Mouse (Mus musculus) stomach, embryonic 16.5 days (tissue): ENCODE data around the gene Gpd1. TPM values are rescaled to one million over a fixed set of nuclear protein-coding genes. Genes with fewer than 3 reads are reported as not detected.

Source experiments
- ATAC-seq: fragments of 200-750 bp; cut with Nextera tagmentation; 2 replicates; pipeline ENCODE4 v1.8.0; 2017; ENCODE audit warnings: moderate number of reproducible peaks, moderate TSS enrichment; ENCODE audit not compliant: insufficient read depth, low FRiP score
- H3K27ac ChIP-seq: fragments of 300-500 bp; sonication (generic); 2 replicates; pipeline ENCODE4 v1.5.1; 2014; ENCODE audit warnings: low read length
- H3K27me3 ChIP-seq: fragments of 300-500 bp; sonication (generic); 2 replicates; pipeline ENCODE4 v1.6.1; 2014; ENCODE audit warnings: low read length, control low read depth, mixed read lengths; ENCODE audit not compliant: control insufficient read depth, insufficient read depth
- H3K36me3 ChIP-seq: fragments of 300-500 bp; sonication (generic); 2 replicates; pipeline ENCODE4 v1.6.1; 2014; ENCODE audit warnings: low read length; ENCODE audit not compliant: control insufficient read depth, insufficient read depth
- H3K4me1 ChIP-seq: fragments of 300-500 bp; sonication (generic); 2 replicates; pipeline ENCODE4 v1.6.1; 2014; ENCODE audit warnings: low read length, control low read depth, mixed read lengths; ENCODE audit not compliant: control insufficient read depth, insufficient read depth
- H3K4me2 ChIP-seq: fragments of 300-500 bp; sonication (generic); 2 replicates; pipeline ENCODE4 v1.6.1; 2014; ENCODE audit warnings: low read depth, low read length, mixed read lengths
- H3K4me3 ChIP-seq: fragments of 300-500 bp; sonication (generic); replicated peaks from 2 replicates; pipeline ENCODE4 v1.5.1; 2014; ENCODE audit warnings: mild to moderate bottlenecking, low read length
- H3K9ac ChIP-seq: fragments of 300-500 bp; sonication (generic); 2 replicates; pipeline ENCODE4 v1.6.1; 2014; ENCODE audit warnings: low read length
- H3K9me3 ChIP-seq: fragments of 300-500 bp; sonication (generic); replicated peaks from 2 replicates; pipeline ENCODE4 v1.6.1; 2016; ENCODE audit warnings: low read length, control low read depth; ENCODE audit not compliant: control insufficient read depth
- WGBS: fragments of 180-500 bp; shearing (Covaris S2); extraction: QIAGEN DNeasy Blood & Tissue Kit; methylation state at CpG from one replicate; pipeline ENCODE4 v1.1.7; 2014; 5-methylcytosine and 5-hydroxymethylcytosine counted together
- polyA plus RNA-seq: library from polyadenylated mRNA; unstranded; fragments of >200 nt; fragmentation: Nextera tagmentation; extraction: Ambion mirVana; gene quantifications from 2 replicates; pipeline ENCODE4 v1.2.1, GENCODE M21; 2015

Gene Gpd1
- polyA plus RNA-seq, 1 experiment from 2014 or later = 9.2 TPM

- no peak overlapping the region for H3K9ac ChIP-seq
- H3K4me1 ChIP-seq = peaks cover 23% of the 10 kb centered on the region
- no peak overlapping the region for H3K4me2 ChIP-seq
- ATAC-seq = no peak
- peak overlapping the region; percentile 56; the same call in 1 of the 2 replicates for H3K27ac ChIP-seq
- no peaks in the 10 kb centered on the region for H3K9me3 ChIP-seq
- WGBS = 80% methylated on average over 7 of the region's 7 CpGs
- no peak overlapping the region for H3K4me3 ChIP-seq
- peaks cover 19% of the 10 kb centered on the region for H3K36me3 ChIP-seq
- no peaks in the 10 kb centered on the region for H3K27me3 ChIP-seq
Observed at GRCm38 (mm10) chr15:99704881-99705280, 12.4 kb upstream of the Gpd1 start.

GRCm38 (mm10) chr15:99705440-99706048 is 11.8 kb upstream of the Gpd1 start, which contains the start of gene Gm17349:
Gm17349 (minus strand) TSS chr15:99705490.
- H3K4me1 ChIP-seq = peaks cover 23% of the 10 kb centered on the region
- 68% methylated on average over 9 of the region's 11 CpGs for WGBS
- H3K4me2 ChIP-seq = peak within 1 kb of the TSS; percentile 21; the same call in 1 of the 2 replicates
- H3K36me3 ChIP-seq = peaks cover 19% of the 10 kb centered on the region
- no peak within 1 kb of the TSS for H3K9ac ChIP-seq
- no peaks in the 10 kb centered on the region for H3K27me3 ChIP-seq
- peak within 1 kb of the TSS; percentile 56 for H3K27ac ChIP-seq
- no peaks in the 10 kb centered on the region for H3K9me3 ChIP-seq
- ATAC-seq = no peak
- no peak within 1 kb of the TSS for H3K4me3 ChIP-seq

- Histone ChIP-seq H3K9ac (no peak overlapping the region), H3K36me3 (peaks cover 26% of the 10 kb centered on the region), H3K4me3 (no peak overlapping the region), H3K9me3 (no peaks in the 10 kb centered on the region), H3K27ac (no peak overlapping the region), H3K4me2 (no peak overlapping the region), H3K4me1 (peaks cover 5% of the 10 kb centered on the region), H3K27me3 (no peaks in the 10 kb centered on the region)
- ATAC-seq = no peak
- WGBS = 96% methylated on average over 13 of the region's 13 CpGs
Observed at GRCm38 (mm10) chr15:99708176-99708575, 9.1 kb upstream of the Gpd1 start.

- peaks cover 33% of the 10 kb centered on the region for H3K36me3 ChIP-seq
Observed at GRCm38 (mm10) chr15:99710221-99711190, 6.8 kb upstream of the Gpd1 start.

GRCm38 (mm10) chr15:99711491-99711890 is 5.8 kb upstream of the Gpd1 start:
- Histone ChIP-seq H3K4me2 (no peak overlapping the region), H3K4me3 (no peak overlapping the region), H3K9me3 (no peaks in the 10 kb centered on the region), H3K36me3 (peaks cover 33% of the 10 kb centered on the region), H3K27me3 (no peaks in the 10 kb centered on the region), H3K27ac (no peak overlapping the region), H3K4me1 (no peaks in the 10 kb centered on the region), H3K9ac (no peak overlapping the region)
- WGBS = 63% methylated on average over 3 of the region's 3 CpGs
- no peak for ATAC-seq

More at GRCm38 (mm10) chr15:99710221-99711190, 6.8 kb upstream of the Gpd1 start:
- Histone ChIP-seq H3K27me3 (no peaks in the 10 kb centered on the region), H3K27ac (no peak overlapping the region), H3K4me2 (no peak overlapping the region), H3K4me1 (no peaks in the 10 kb centered on the region), H3K4me3 (no peak overlapping the region), H3K9ac (no peak overlapping the region), H3K9me3 (no peaks in the 10 kb centered on the region)
- no peak for ATAC-seq
- 89% methylated on average over 10 of the region's 10 CpGs for WGBS

GRCm38 (mm10) chr15:99712666-99713559 is 4.4 kb upstream of the Gpd1 start:
- Histone ChIP-seq H3K4me3 (no peak overlapping the region), H3K36me3 (peaks cover 24% of the 10 kb centered on the region; the same call in 1 of the 2 replicates), H3K4me2 (no peak overlapping the region), H3K27me3 (no peaks in the 10 kb centered on the region), H3K4me1 (no peaks in the 10 kb centered on the region), H3K9ac (no peak overlapping the region), H3K27ac (no peak overlapping the region), H3K9me3 (no peaks in the 10 kb centered on the region)
- WGBS = 64% methylated on average over 13 of the region's 13 CpGs
- ATAC-seq = no peak; the same call in 1 of the 2 replicates

- no peak overlapping the region for H3K27ac ChIP-seq
- H3K27me3 ChIP-seq = no peaks in the 10 kb centered on the region
- no peak overlapping the region for H3K4me2 ChIP-seq
- peaks cover 21% of the 10 kb centered on the region; the same call in 1 of the 2 replicates for H3K36me3 ChIP-seq
- no peak overlapping the region for H3K9ac ChIP-seq
- no peak overlapping the region for H3K4me3 ChIP-seq
- no peak for ATAC-seq
- WGBS = 84% methylated on average over 3 of the region's 3 CpGs
- no peaks in the 10 kb centered on the region for H3K9me3 ChIP-seq
- H3K4me1 ChIP-seq = no peaks in the 10 kb centered on the region
Observed at GRCm38 (mm10) chr15:99713569-99713968, 3.7 kb upstream of the Gpd1 start.

GRCm38 (mm10) chr15:99714206-99714605 is 3.1 kb upstream of the Gpd1 start:
- Histone ChIP-seq H3K9ac (no peak overlapping the region), H3K4me1 (no peaks in the 10 kb centered on the region), H3K9me3 (no peaks in the 10 kb centered on the region), H3K4me3 (no peak overlapping the region), H3K27me3 (no peaks in the 10 kb centered on the region), H3K27ac (no peak overlapping the region; the same call in 1 of the 2 replicates), H3K36me3 (peaks cover 18% of the 10 kb centered on the region; the same call in 1 of the 2 replicates), H3K4me2 (no peak overlapping the region)
- 73% methylated on average over 4 of the region's 4 CpGs for WGBS
- ATAC-seq = no peak
